Mouse (Mus musculus) megakaryocyte, embryonic 14.5 days (primary cell): ENCODE measurements around the gene Pitpna. TPM values are rescaled to one million over a fixed set of nuclear protein-coding genes. Genes with fewer than 3 reads are reported as not detected.

Experiments
- H3K27me3 ChIP-seq: replicated peaks from 2 replicates; pipeline ENCODE3; 2012; ENCODE audit warnings: inconsistent platforms
- H3K36me3 ChIP-seq: replicated peaks from 2 replicates; pipeline ENCODE3; 2012; ENCODE audit warnings: low read length, inconsistent platforms, mixed read lengths
- H3K4me1 ChIP-seq: 2 replicates; pipeline ENCODE4 v1.6.1; 2012; ENCODE audit warnings: inconsistent platforms
- H3K4me3 ChIP-seq: replicated peaks from 2 replicates; pipeline ENCODE3; 2012; ENCODE audit warnings: moderate library complexity, mild to moderate bottlenecking, inconsistent platforms
- H3K9me3 ChIP-seq: 2 replicates; pipeline ENCODE4 v1.6.1; 2012; ENCODE audit warnings: inconsistent platforms
- FLI1 ChIP-seq: IDR thresholded peaks from 2 replicates; pipeline ENCODE4 v1.6.1; 2012; ENCODE audit warnings: low read length, inconsistent platforms, mixed read lengths
- GATA1 ChIP-seq: IDR thresholded peaks from 3 replicates; pipeline ENCODE4 v1.6.1; 2012; ENCODE audit warnings: mixed read lengths, low read length, inconsistent platforms, borderline replicate concordance
- polyA plus RNA-seq: library from polyadenylated mRNA; stranded (reverse); fragments of >175 nt; gene quantifications from 2 replicates; pipeline ENCODE4 v1.2.3, GENCODE M21; 2012; ENCODE audit warnings: low replicate concordance; ENCODE audit not compliant: insufficient read depth

The Pitpna gene
- polyA plus RNA-seq, 1 experiment, result 62.8 TPM

DNA sequence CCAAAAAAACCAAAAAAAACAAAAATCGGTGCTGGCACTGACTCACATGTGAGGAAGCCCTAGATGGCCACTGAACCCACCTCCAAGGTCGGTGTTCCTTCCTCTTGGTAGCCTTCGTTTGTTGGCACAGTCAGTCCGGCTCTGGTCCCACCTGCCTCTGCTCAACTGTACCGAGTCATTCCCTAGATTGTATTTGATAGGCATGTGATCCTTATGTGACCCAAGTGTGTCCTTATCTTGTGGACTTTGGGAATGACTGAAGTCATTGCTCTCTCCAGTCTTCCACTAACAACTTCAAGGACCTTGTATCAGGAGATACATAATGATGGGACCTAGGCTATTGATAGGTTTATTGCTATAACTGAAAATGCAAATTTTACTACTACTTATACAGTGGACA, 16.9 kb downstream of the Pitpna start:
- TF ChIP-seq GATA1 (no peak), FLI1 (no peak)
- peaks cover 34% of the 10 kb centered on the region for H3K4me1 ChIP-seq
- H3K27me3 ChIP-seq, result no peaks in the 10 kb centered on the region
- H3K4me3 ChIP-seq, result no peak overlapping the region
- peaks cover 98% of the 10 kb centered on the region for H3K36me3 ChIP-seq
- no peaks in the 10 kb centered on the region for H3K9me3 ChIP-seq

DNA sequence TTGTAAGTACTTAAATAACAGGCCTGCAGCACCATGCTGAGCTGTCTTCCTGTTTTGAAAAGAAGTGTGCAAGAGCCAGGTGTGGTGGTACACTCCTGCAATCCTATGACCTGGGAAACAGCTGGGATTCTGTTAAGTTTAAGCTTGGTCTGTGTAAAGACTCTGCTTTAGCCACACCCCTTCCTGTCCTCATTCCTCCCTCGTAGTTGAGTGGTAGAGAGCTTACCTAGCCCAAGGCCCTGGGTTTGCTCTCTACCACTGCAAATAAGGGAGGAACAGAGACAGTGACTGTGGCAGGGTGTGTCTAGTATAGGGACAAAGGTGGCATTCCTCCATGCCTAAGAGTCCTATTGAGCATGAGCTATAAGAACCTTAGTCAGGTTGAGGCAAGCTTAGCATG, 17.4 kb downstream of the Pitpna start:
- H3K9me3 ChIP-seq, result no peaks in the 10 kb centered on the region
- peaks cover 39% of the 10 kb centered on the region for H3K4me1 ChIP-seq
- H3K36me3 ChIP-seq, result peaks cover 98% of the 10 kb centered on the region
- H3K4me3 ChIP-seq, result no peak overlapping the region
- TF ChIP-seq GATA1 (no peak), FLI1 (no peak)
- H3K27me3 ChIP-seq, result no peaks in the 10 kb centered on the region

DNA sequence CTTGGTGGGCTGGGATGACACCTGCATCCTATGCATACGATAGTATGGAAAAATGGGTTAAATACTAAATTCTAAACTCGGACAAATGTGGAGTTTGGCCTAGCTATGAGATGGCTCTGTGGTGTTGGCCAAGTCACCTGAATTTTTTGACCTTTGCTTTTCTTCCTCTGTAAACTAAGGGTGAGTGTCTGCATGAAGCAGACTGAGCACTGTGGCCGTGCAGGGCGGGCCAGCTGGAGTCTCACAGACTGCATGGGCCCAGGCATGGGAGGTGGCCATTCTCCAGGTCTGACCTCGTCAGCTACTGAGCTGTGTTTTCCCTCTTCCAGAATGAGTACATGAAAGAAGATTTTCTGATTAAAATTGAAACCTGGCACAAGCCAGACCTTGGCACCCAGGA, 20.9 kb downstream of the Pitpna start:
- TF ChIP-seq FLI1 (no peak), GATA1 (no peak)
- H3K4me3 ChIP-seq, result no peak overlapping the region
- H3K4me1 ChIP-seq, result peaks cover 27% of the 10 kb centered on the region
- H3K9me3 ChIP-seq, result no peaks in the 10 kb centered on the region
- H3K36me3 ChIP-seq, result peaks cover 96% of the 10 kb centered on the region
- H3K27me3 ChIP-seq, result no peaks in the 10 kb centered on the region

DNA sequence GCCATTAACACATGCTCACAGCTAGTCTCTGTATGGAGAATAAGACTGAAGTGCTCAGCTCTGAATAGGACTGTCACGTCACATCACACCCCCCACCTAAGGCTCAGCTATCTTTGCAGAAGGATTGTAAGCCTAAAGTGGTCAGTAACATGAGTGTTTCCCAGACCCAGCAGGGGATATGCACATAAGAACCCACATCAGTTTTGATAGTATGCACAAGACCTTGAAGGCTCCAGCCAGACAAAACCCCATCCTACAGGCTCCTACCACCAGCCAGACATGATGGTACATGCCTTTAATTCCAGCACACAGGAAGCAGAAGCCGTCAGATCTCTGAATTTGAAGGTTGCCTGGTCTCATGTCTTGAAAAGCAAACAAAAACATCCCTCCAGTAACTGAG, 22.1 kb downstream of the Pitpna start:
- peaks cover 23% of the 10 kb centered on the region for H3K4me1 ChIP-seq
- no peaks in the 10 kb centered on the region for H3K9me3 ChIP-seq
- H3K27me3 ChIP-seq, result no peaks in the 10 kb centered on the region
- TF ChIP-seq FLI1 (no peak), GATA1 (no peak)
- peaks cover 94% of the 10 kb centered on the region for H3K36me3 ChIP-seq
- no peak overlapping the region for H3K4me3 ChIP-seq

DNA sequence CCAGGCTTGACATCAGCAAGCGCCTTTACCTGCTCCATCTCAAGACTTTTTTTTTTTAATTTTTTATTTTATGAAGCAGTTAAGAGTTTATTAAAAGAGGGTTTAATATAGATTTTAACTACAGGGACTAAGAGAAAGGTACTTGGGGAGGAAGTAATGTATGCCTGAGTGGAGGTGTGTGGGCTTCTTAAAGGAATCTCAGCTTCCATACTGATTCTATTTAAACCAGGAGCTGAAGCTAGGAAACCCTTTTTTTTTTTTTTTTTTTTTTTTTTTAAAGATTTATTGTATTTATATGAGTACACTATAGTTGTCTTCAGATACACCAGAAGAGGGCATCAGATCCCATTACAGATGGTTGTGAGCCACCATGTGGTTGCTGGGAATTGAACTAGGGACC, 26.9 kb downstream of the Pitpna start:
- Histone ChIP-seq H3K4me1 (peaks cover 6% of the 10 kb centered on the region; the same call in 1 of the 2 replicates), H3K36me3 (peaks cover 91% of the 10 kb centered on the region), H3K4me3 (no peak overlapping the region), H3K9me3 (no peaks in the 10 kb centered on the region), H3K27me3 (no peaks in the 10 kb centered on the region)
- TF ChIP-seq GATA1, result no peak
- no peak for TF ChIP-seq FLI1

DNA sequence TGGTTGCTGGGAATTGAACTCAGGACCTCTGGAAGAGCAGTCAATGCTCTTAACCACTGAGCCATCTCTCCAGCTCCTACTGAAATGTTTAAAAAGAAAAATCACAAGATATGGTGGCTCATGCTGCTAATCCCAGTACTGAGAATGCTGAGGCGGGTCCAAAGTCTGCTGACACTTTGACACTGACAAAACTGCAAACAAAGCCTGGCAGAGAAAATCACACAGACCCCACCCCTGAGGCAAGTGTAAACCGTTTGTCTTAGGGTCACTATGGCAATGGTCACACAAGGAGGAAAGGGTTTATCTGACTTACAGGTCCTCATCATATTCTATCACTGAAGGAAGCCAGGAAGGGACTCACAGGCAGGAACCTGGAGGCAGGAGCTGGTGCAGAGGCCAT, 27.7 kb downstream of the Pitpna start:
- no peak overlapping the region for H3K4me3 ChIP-seq
- H3K36me3 ChIP-seq, result peaks cover 91% of the 10 kb centered on the region
- no peaks in the 10 kb centered on the region; the same call in 1 of the 2 replicates for H3K4me1 ChIP-seq
- H3K9me3 ChIP-seq, result no peaks in the 10 kb centered on the region
- TF ChIP-seq FLI1 (no peak), GATA1 (no peak)
- H3K27me3 ChIP-seq, result no peaks in the 10 kb centered on the region

DNA sequence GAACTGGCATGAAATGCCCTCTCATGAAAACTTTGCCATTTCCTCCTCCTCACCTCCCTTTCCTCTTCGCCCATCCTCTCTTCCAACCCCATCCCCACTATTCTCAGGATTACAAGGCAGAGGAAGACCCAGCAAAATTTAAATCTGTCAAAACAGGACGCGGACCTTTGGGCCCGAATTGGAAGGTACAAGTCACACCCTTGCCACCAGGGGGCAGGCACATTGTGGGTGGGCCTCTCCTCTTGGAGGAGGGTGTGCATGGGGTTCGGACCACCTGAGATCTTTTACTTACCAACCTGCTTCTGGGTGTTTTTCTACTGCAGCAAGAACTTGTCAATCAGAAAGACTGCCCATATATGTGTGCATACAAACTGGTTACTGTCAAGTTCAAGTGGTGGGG, 31.2 kb downstream of the Pitpna start:
- H3K36me3 ChIP-seq, result peaks cover 91% of the 10 kb centered on the region
- TF ChIP-seq GATA1, result no peak
- TF ChIP-seq FLI1, result no peak
- peaks cover 27% of the 10 kb centered on the region for H3K4me1 ChIP-seq
- H3K9me3 ChIP-seq, result no peaks in the 10 kb centered on the region
- H3K4me3 ChIP-seq, result no peak overlapping the region
- no peaks in the 10 kb centered on the region for H3K27me3 ChIP-seq

DNA sequence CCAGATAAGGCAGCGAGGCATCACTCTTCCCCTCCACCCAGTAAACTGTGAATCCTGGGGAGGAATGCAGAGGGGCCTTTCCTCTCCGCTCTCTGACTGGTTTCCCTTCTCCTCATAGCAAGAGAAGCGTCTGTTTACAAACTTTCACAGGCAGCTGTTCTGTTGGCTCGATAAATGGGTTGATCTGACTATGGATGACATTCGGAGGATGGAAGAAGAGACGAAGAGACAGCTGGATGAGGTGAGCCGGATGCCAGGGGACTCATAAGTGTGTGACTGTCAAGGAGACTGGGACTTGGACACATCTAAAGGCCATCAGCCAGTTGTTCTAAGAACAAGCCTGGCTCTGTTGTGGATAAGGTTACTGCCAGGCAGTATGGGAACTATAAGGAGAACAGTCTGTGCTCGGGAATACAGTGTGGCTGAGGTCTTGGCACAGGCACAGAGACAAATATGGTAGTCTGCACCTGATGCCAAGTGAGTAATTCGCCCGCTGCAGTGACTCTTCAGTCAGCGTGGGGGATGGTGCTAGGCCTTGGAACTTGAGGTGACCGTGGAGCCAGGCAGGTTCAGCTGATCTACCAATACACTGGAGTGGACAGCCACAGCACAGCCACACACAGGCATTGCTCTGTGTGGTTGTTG, 32.4 kb downstream of the Pitpna start:
- H3K4me1 ChIP-seq, result peaks cover 34% of the 10 kb centered on the region
- H3K4me3 ChIP-seq, result no peak overlapping the region
- peaks cover 88% of the 10 kb centered on the region for H3K36me3 ChIP-seq
- H3K9me3 ChIP-seq, result no peaks in the 10 kb centered on the region
- H3K27me3 ChIP-seq, result no peaks in the 10 kb centered on the region
- TF ChIP-seq FLI1, result no peak
- TF ChIP-seq GATA1, result no peak

DNA sequence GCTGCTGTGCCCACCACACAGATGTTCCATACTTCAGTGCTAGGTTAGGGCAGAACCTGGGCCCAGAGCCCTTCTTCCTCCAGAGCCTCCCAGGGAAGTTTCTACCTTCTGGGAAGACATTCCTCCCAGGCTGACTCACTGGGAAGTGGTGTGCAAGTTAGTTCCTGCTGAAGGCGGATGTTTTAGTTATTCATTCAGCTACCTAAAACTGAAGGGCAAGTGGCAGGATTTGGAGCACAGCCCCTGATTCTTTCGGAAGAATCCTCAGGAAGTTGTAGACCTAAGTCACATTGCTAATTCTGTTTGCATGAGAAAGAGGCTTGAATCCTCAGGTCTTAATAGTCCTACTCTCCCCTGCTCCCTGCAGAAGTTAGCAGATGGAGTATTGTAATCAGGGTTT, 33.5 kb downstream of the Pitpna start:
- H3K9me3 ChIP-seq, result no peaks in the 10 kb centered on the region
- peaks cover 37% of the 10 kb centered on the region for H3K4me1 ChIP-seq
- no peaks in the 10 kb centered on the region for H3K27me3 ChIP-seq
- H3K36me3 ChIP-seq, result peaks cover 90% of the 10 kb centered on the region
- TF ChIP-seq GATA1 (no peak), FLI1 (no peak)
- H3K4me3 ChIP-seq, result no peak overlapping the region

DNA sequence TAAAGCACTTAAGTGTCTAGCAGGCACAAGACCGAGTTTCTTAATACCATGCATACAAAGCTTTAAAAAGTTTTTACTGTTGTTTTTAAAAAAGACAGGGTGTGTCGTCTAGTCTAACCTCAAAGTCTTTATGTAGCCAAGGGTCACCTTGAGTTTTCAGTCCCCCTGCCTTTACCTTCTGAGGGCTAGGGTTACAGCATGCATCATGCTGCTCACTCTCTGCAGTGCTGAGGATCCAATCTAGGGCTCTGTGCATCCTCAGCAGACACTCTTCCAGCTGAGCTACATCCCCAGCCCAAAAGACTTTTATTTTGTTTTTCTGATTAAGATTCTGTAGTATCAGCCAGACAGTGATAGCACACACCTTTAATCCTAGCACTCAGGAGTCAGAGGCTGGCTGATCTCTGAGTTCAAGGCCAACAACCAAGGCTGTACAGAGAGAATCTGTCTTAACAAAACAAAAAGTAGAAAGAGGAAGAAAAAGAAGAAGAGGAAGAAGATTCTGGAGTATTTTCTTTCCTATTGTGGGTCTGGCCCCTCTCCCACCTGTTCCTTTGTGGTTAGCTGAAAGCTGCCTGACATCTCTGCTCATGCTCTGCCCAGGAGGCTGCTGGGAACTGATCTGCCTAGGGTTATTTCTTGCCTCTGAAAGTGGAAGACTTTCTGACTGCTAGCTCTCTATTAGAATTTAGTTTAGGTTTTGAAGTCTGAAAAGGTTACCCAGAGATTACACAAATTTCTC, 34.9 kb downstream of the Pitpna start:
- peaks cover 91% of the 10 kb centered on the region for H3K36me3 ChIP-seq
- H3K4me3 ChIP-seq, result no peak overlapping the region

More for the DNA sequence above, 34.9 kb downstream of the Pitpna start:
- peaks cover 37% of the 10 kb centered on the region for H3K4me1 ChIP-seq
- no peaks in the 10 kb centered on the region for H3K9me3 ChIP-seq
- TF ChIP-seq FLI1 (no peak), GATA1 (no peak)
- H3K27me3 ChIP-seq, result no peaks in the 10 kb centered on the region
